Mouse (Mus musculus) cortical plate, adult 2 months (tissue): ENCODE results near the gene Kif26b. TPM values are rescaled to one million over a fixed set of nuclear protein-coding genes. Genes with fewer than 3 reads are reported as not detected.

Source experiments
- H3K27ac ChIP-seq: fragments of 200-500 bp; 2 replicates; pipeline ENCODE4 v1.5.1; 2012; ENCODE audit warnings: low read length, control low read depth, inconsistent platforms; ENCODE audit not compliant: insufficient read depth
- H3K4me1 ChIP-seq: fragments of 200-500 bp; 2 replicates; pipeline ENCODE4 v1.6.1; 2011; ENCODE audit warnings: low read length; ENCODE audit not compliant: control insufficient read depth, insufficient read depth
- H3K4me3 ChIP-seq: fragments of 200-500 bp; 2 replicates; pipeline ENCODE4 v1.5.1; 2011; ENCODE audit warnings: mild to moderate bottlenecking, low read length, control low read depth; ENCODE audit not compliant: insufficient read depth
- CTCF ChIP-seq: fragments of 200-500 bp; IDR thresholded peaks from 2 replicates; pipeline ENCODE4 v1.5.1; 2011; ENCODE audit warnings: mild to moderate bottlenecking, control low read depth, low read length; ENCODE audit not compliant: insufficient read depth; ENCODE audit errors: extremely low read depth
- POLR2A ChIP-seq: fragments of 200-500 bp; IDR thresholded peaks from 2 replicates; pipeline ENCODE4 v1.6.1; 2011; ENCODE audit warnings: mild to moderate bottlenecking, low read length, control low read depth; ENCODE audit not compliant: insufficient read depth; ENCODE audit errors: extremely low read depth
- polyA plus RNA-seq: library from polyadenylated mRNA; depleted of rRNA; stranded (reverse); fragments of >200 nt; gene quantifications from 2 replicates; pipeline ENCODE4 v1.2.3, GENCODE M21; 2012

Kif26b gene
- polyA plus RNA-seq, 1 experiment: 1.9 TPM

GRCm38 (mm10) chr1:178646589-178646988 lies 117.7 kb downstream of the Kif26b start:
- TF ChIP-seq POLR2A: no peak
- H3K4me3 ChIP-seq: no peak overlapping the region
- no peaks in the 10 kb centered on the region for H3K4me1 ChIP-seq
- no peak overlapping the region for H3K27ac ChIP-seq

- Histone ChIP-seq H3K4me1 (no peaks in the 10 kb centered on the region), H3K27ac (no peak overlapping the region), H3K4me3 (no peak overlapping the region)
- TF ChIP-seq POLR2A (no peak), CTCF (no peak)
Observed at GRCm38 (mm10) chr1:178655525-178655924, 126.6 kb downstream of the Kif26b start.

- TF ChIP-seq POLR2A (no peak), CTCF (no peak)
- H3K4me1 ChIP-seq: no peaks in the 10 kb centered on the region
- no peak overlapping the region for H3K4me3 ChIP-seq
- no peak overlapping the region for H3K27ac ChIP-seq
Observed at GRCm38 (mm10) chr1:178661035-178661434, 132.1 kb downstream of the Kif26b start.

GRCm38 (mm10) chr1:178661556-178661955 lies 132.6 kb downstream of the Kif26b start:
- no peaks in the 10 kb centered on the region for H3K4me1 ChIP-seq
- H3K4me3 ChIP-seq: no peak overlapping the region
- TF ChIP-seq POLR2A (no peak), CTCF (no peak)
- no peak overlapping the region for H3K27ac ChIP-seq

- no peak for TF ChIP-seq CTCF
- TF ChIP-seq POLR2A: no peak
- no peak overlapping the region for H3K4me3 ChIP-seq
- no peaks in the 10 kb centered on the region for H3K4me1 ChIP-seq
- H3K27ac ChIP-seq: no peak overlapping the region
Observed at GRCm38 (mm10) chr1:178663539-178663938, 134.6 kb downstream of the Kif26b start.

- TF ChIP-seq POLR2A (no peak), CTCF (no peak)
- Histone ChIP-seq H3K4me3 (no peak overlapping the region), H3K27ac (no peak overlapping the region), H3K4me1 (no peaks in the 10 kb centered on the region)
Observed at GRCm38 (mm10) chr1:178664271-178664969, 135.5 kb downstream of the Kif26b start.

- Histone ChIP-seq H3K4me3 (no peak overlapping the region), H3K4me1 (no peaks in the 10 kb centered on the region), H3K27ac (no peak overlapping the region)
- no peak for TF ChIP-seq POLR2A
- TF ChIP-seq CTCF: no peak
Observed at GRCm38 (mm10) chr1:178666524-178666923, 137.6 kb downstream of the Kif26b start.

- TF ChIP-seq POLR2A (no peak), CTCF (no peak)
- no peak overlapping the region for H3K4me3 ChIP-seq
- no peaks in the 10 kb centered on the region for H3K4me1 ChIP-seq
- no peak overlapping the region for H3K27ac ChIP-seq
Observed at GRCm38 (mm10) chr1:178667808-178668207, 138.9 kb downstream of the Kif26b start.

GRCm38 (mm10) chr1:178668907-178669306 lies 140.0 kb downstream of the Kif26b start:
- TF ChIP-seq CTCF: no peak
- TF ChIP-seq POLR2A: no peak
- no peak overlapping the region for H3K27ac ChIP-seq
- no peaks in the 10 kb centered on the region for H3K4me1 ChIP-seq
- H3K4me3 ChIP-seq: no peak overlapping the region

- TF ChIP-seq POLR2A (no peak), CTCF (no peak)
- no peaks in the 10 kb centered on the region for H3K4me1 ChIP-seq
- no peak overlapping the region for H3K27ac ChIP-seq
- H3K4me3 ChIP-seq: no peak overlapping the region
Observed at GRCm38 (mm10) chr1:178673051-178673450, 144.1 kb downstream of the Kif26b start.

GRCm38 (mm10) chr1:178673506-178673905 lies 144.6 kb downstream of the Kif26b start:
- Histone ChIP-seq H3K4me1 (no peaks in the 10 kb centered on the region), H3K4me3 (no peak overlapping the region), H3K27ac (no peak overlapping the region)
- TF ChIP-seq POLR2A (no peak), CTCF (no peak)
